Mouse (Mus musculus) testis, adult 2 months (tissue): Measurements from ENCODE around the gene Plekhn1.
A peak's percentile ranks its signal among the peaks of the same experiment; 100 is the strongest.

Source experiments
- CTCF ChIP-seq: fragments of 200-500 bp; IDR thresholded peaks from 2 replicates; pipeline ENCODE4 v1.5.1; 2012; ENCODE audit warnings: low read depth, mild to moderate bottlenecking, inconsistent platforms, low read length, moderate library complexity; ENCODE audit not compliant: control insufficient read depth, insufficient read depth, insufficient replicate concordance
- POLR2A ChIP-seq: fragments of 200-500 bp; IDR thresholded peaks from 2 replicates; pipeline ENCODE4 v1.6.1; 2012; ENCODE audit warnings: low read depth, mild to moderate bottlenecking, inconsistent platforms, low read length, moderate library complexity; ENCODE audit not compliant: control insufficient read depth

DNA sequence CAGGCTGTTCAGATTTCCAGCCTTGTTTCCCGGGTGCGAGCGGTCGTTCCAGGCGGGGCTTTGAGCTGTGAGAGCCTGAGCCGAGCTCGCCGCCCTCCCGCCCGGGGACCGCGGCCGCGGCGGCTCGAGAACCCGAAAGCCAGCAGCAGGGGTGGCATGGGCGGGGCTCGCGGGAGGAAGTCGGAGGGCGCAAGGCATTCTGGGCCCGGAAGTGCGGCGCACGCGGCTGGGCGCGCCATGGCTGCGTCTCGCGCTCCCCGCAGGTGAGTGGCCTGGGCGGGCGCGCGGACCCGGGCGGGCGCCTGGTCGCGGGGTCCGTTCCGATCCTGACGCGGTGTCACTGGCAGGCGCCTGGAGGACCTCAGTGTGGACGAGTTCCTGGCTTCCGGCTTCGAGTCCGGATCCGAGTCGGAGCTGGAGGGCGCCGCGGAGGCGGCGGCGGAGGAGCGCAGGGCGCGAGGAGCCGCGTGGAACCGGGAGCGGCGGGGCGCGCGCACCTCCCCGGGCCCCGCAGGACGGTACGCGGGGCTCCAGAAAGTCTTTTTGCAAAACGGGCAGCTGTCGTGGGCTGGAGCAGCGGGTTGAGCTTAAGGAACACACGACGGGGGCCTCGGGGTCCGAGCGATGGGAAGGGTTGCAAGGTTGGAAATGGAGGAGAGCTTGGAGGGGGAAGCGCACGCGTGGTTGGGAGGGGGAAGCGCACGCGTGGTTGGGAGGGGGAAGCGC lies 1.3 kb upstream of the Plekhn1 start, which contains the start of gene Noc2l:
- TF ChIP-seq POLR2A (peak; percentile 63), CTCF (no peak)
